Mouse (Mus musculus) embryonic facial prominence, embryonic 14.5 days (tissue): Measurements from ENCODE around the gene March1. TPM values are rescaled to one million over a fixed set of nuclear protein-coding genes. Genes with fewer than 3 reads are reported as not detected.

ENCODE experiments used
- ATAC-seq: fragments of 200-750 bp; cut with Nextera tagmentation; 2 replicates; pipeline ENCODE4 v1.8.0; 2017; ENCODE audit warnings: low read depth, moderate number of reproducible peaks, moderate TSS enrichment
- DNase-seq: peaks from one replicate; pipeline ENCODE4 v3.0.0-alpha.2; 2015; ENCODE audit warnings: low spot score
- H3K27ac ChIP-seq: fragments of 300-500 bp; sonication (generic); replicated peaks from 2 replicates; pipeline ENCODE4 v1.5.1; 2014; ENCODE audit warnings: low read depth, mild to moderate bottlenecking, low read length, moderate library complexity
- H3K27me3 ChIP-seq: fragments of 300-500 bp; sonication (generic); replicated peaks from 2 replicates; pipeline ENCODE4 v1.6.1; 2014; ENCODE audit warnings: low read length; ENCODE audit not compliant: control insufficient read depth, insufficient read depth
- H3K36me3 ChIP-seq: fragments of 300-500 bp; sonication (generic); 2 replicates; pipeline ENCODE4 v1.6.1; 2014; ENCODE audit warnings: low read length, mixed read lengths; ENCODE audit not compliant: control insufficient read depth, insufficient read depth
- H3K4me1 ChIP-seq: fragments of 300-500 bp; sonication (generic); 2 replicates; pipeline ENCODE4 v1.6.1; 2014; ENCODE audit warnings: antibody characterized with exemption, low read length; ENCODE audit not compliant: control insufficient read depth, insufficient read depth
- H3K4me2 ChIP-seq: fragments of 300-500 bp; sonication (generic); 2 replicates; pipeline ENCODE4 v1.6.1; 2014; ENCODE audit warnings: low read depth, mild to moderate bottlenecking, low read length, moderate library complexity, mixed read lengths
- H3K4me3 ChIP-seq: fragments of 300-500 bp; sonication (generic); 2 replicates; pipeline ENCODE4 v1.5.1; 2014; ENCODE audit warnings: low read depth, mild to moderate bottlenecking, low read length
- H3K9ac ChIP-seq: fragments of 300-500 bp; sonication (generic); 2 replicates; pipeline ENCODE4 v1.6.1; 2014; ENCODE audit warnings: low read depth, mild to moderate bottlenecking, low read length, moderate library complexity, mixed read lengths
- H3K9me3 ChIP-seq: fragments of 300-500 bp; sonication (generic); 2 replicates; pipeline ENCODE4 v1.6.1; 2016; ENCODE audit warnings: low read length; ENCODE audit not compliant: control insufficient read depth
- WGBS: fragments of 180-500 bp; shearing (Covaris S2); extraction: QIAGEN DNeasy Blood & Tissue Kit; methylation state at CpG from one replicate; pipeline ENCODE4 v1.1.7; 2014; 5-methylcytosine and 5-hydroxymethylcytosine counted together
- polyA plus RNA-seq: library from polyadenylated mRNA; unstranded; fragments of >200 nt; fragmentation: Nextera tagmentation; extraction: Ambion mirVana; gene quantifications from 2 replicates; pipeline ENCODE4 v1.2.1, GENCODE M21; 2014

The March1 gene
- polyA plus RNA-seq, 1 experiment from 2014 or later = 1.1 TPM

GRCm38 (mm10) chr8:66457057-66457456 is 839.4 kb downstream of the March1 start:
- Histone ChIP-seq H3K27ac (no peak overlapping the region), H3K27me3 (no peaks in the 10 kb centered on the region), H3K9me3 (no peaks in the 10 kb centered on the region), H3K36me3 (no peaks in the 10 kb centered on the region), H3K4me3 (no peak overlapping the region), H3K4me1 (no peaks in the 10 kb centered on the region), H3K9ac (no peak overlapping the region), H3K4me2 (no peak overlapping the region)
- no peak for ATAC-seq
- no peak for DNase-seq

- 0 out of 2 replicates have a peak, but pooled peaks cover under 1% of the 10 kb centered on the region for H3K36me3 ChIP-seq
- 83% methylated on average over 3 of the region's 3 CpGs for WGBS
- ATAC-seq (no peak), DNase-seq (no peak)
- no peak overlapping the region for H3K4me2 ChIP-seq
- H3K27ac ChIP-seq = no peak overlapping the region
- no peak overlapping the region for H3K4me3 ChIP-seq
- no peak overlapping the region for H3K9ac ChIP-seq
- H3K27me3 ChIP-seq = no peaks in the 10 kb centered on the region
- no peaks in the 10 kb centered on the region for H3K4me1 ChIP-seq
- H3K9me3 ChIP-seq = no peaks in the 10 kb centered on the region
Observed at GRCm38 (mm10) chr8:66469821-66470220, 852.1 kb downstream of the March1 start.

DNA sequence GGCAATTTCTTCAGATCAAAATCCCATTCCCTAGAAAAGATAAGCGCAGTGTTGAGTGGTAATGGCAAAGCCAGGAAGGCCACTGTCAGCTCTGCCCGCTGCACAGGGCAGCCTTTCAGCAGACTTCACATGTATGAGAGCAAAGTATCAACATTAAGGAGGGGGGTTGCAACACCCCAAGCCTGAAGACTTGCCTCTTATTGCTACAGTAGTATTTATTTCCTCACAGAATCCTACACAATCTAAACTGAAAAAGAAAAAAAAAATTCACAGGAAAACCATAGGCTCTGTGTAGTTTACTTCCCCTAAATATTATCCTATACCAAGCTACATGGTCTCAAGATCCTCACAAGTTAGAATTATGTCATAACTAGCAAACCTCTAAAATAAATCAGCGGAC is 859.2 kb downstream of the March1 start:
- H3K9me3 ChIP-seq = no peaks in the 10 kb centered on the region
- H3K4me2 ChIP-seq = no peak overlapping the region
- 98% methylated on average over 3 of the region's 3 CpGs for WGBS
- H3K36me3 ChIP-seq = peaks cover 56% of the 10 kb centered on the region
- H3K4me1 ChIP-seq = no peaks in the 10 kb centered on the region
- no peak overlapping the region for H3K4me3 ChIP-seq
- no peaks in the 10 kb centered on the region for H3K27me3 ChIP-seq
- DNase-seq = no peak
- no peak for ATAC-seq
- no peak overlapping the region for H3K9ac ChIP-seq
- no peak overlapping the region for H3K27ac ChIP-seq

GRCm38 (mm10) chr8:66486084-66486763 is 868.5 kb downstream of the March1 start, which contains the start of gene Tma16:
Gene Tma16 (minus strand): TSS chr8:66486530.
- peaks cover 19% of the 10 kb centered on the region for H3K36me3 ChIP-seq
- peak; percentile 98 for ATAC-seq
- no peaks in the 10 kb centered on the region for H3K27me3 ChIP-seq
- WGBS = under 1% methylated on average over 31 of the region's 45 CpGs
- H3K4me1 ChIP-seq = peaks cover 4% of the 10 kb centered on the region; the same call in 1 of the 2 replicates
- H3K27ac ChIP-seq = peak within 1 kb of the TSS; percentile 36; the same call in 1 of the 2 replicates
- peak within 1 kb of the TSS; percentile 68 for H3K4me2 ChIP-seq
- no peaks in the 10 kb centered on the region for H3K9me3 ChIP-seq
- H3K4me3 ChIP-seq = peak within 1 kb of the TSS; percentile 77
- peak; percentile 90 for DNase-seq
- peak within 1 kb of the TSS; percentile 86 for H3K9ac ChIP-seq

DNA sequence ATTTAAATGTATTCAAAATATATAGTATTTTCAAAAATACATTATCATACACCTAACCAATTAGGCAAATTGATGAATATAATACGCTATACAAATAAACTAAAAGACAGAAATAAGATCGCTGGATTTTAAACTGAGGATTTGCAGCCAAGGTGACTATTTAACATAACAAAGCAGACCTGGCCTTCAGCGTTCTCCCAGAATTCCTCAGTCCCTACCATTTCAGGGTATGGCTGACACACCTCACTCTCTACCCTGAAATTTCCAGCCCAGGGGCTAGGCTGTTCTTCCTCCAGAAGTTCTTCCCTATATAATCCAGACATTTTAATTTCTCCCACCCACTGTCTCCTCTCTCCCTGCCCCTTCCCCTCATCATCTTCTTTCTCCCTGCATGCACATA is 870.9 kb downstream of the March1 start:
- Histone ChIP-seq H3K27ac (no peak overlapping the region), H3K4me1 (peaks cover 4% of the 10 kb centered on the region; the same call in 1 of the 2 replicates), H3K9ac (no peak overlapping the region), H3K36me3 (no peaks in the 10 kb centered on the region), H3K27me3 (no peaks in the 10 kb centered on the region), H3K9me3 (no peaks in the 10 kb centered on the region), H3K4me3 (no peak overlapping the region), H3K4me2 (no peak overlapping the region)
- ATAC-seq (no peak), DNase-seq (no peak)
- 45% methylated on average over 3 of the region's 3 CpGs for WGBS

- H3K4me2 ChIP-seq = no peak overlapping the region
- WGBS = 86% methylated on average over 4 of the region's 4 CpGs
- ATAC-seq (no peak), DNase-seq (no peak)
- no peak overlapping the region for H3K4me3 ChIP-seq
- H3K27me3 ChIP-seq = no peaks in the 10 kb centered on the region
- no peak overlapping the region for H3K9ac ChIP-seq
- H3K9me3 ChIP-seq = no peaks in the 10 kb centered on the region
- H3K36me3 ChIP-seq = no peaks in the 10 kb centered on the region
- H3K27ac ChIP-seq = no peak overlapping the region
- no peaks in the 10 kb centered on the region for H3K4me1 ChIP-seq
Observed at GRCm38 (mm10) chr8:66490624-66491023, 872.9 kb downstream of the March1 start.

- Histone ChIP-seq H3K4me2 (no peak overlapping the region), H3K9ac (no peak overlapping the region), H3K36me3 (no peaks in the 10 kb centered on the region), H3K9me3 (no peaks in the 10 kb centered on the region), H3K4me1 (no peaks in the 10 kb centered on the region), H3K27ac (no peak overlapping the region), H3K4me3 (no peak overlapping the region), H3K27me3 (no peaks in the 10 kb centered on the region)
- DNase-seq (no peak), ATAC-seq (no peak)
- WGBS = 64% methylated on average over 2 of the region's 2 CpGs
Observed at GRCm38 (mm10) chr8:66494496-66494895, 876.8 kb downstream of the March1 start.

DNA sequence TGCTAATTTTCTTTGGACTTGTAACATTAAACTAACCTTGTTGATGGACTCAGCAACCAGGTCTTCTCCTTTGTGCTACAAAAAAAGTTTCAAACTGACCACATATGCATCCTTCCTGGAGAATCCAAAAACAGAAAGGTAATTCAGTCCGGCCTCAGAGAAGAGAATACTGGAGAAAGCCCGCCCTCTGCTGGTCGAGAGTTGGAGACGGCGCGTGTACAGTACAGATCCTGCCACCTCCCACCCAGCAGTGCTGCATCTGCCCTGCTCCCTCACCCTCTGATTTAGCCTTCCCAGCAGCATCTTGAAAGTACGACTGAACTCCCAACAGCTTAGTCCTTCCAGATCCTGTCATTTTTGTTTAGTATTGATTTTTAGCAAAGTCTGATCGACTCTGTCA is 878.0 kb downstream of the March1 start:
- Histone ChIP-seq H3K27me3 (no peaks in the 10 kb centered on the region), H3K27ac (no peak overlapping the region), H3K9me3 (no peaks in the 10 kb centered on the region), H3K4me3 (no peak overlapping the region), H3K36me3 (no peaks in the 10 kb centered on the region), H3K4me2 (no peak overlapping the region), H3K4me1 (no peaks in the 10 kb centered on the region), H3K9ac (no peak overlapping the region)
- DNase-seq = peak; percentile 51
- ATAC-seq = peak; percentile 84
- WGBS = 6% methylated on average over 8 of the region's 8 CpGs

DNA sequence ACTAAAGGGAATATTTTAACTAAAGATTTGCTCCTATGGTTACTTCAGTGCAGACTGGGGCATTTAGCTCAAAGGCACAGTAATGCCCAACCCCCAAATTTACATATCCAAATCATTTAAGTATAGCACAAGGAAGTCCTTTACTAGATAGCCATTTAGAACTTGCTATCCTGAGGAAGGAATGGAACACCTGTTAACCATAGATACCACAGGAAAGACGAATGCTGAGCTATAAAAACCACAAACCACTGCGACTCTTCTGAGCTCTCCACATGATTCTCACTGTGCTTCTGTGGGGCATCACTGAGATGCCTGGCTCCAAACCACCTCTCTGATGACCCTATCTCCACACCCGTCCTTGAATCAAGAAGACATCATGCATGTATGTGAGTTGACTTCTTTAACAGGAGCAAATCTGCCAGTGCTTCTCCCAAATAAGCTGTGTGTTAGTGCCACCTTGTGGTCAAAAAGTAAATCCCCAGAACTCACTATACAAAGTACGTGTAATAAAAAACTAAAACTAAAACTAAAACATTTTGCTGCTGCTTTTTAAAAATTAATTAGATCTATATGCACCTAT is 879.4 kb downstream of the March1 start:
- Histone ChIP-seq H3K4me1 (no peaks in the 10 kb centered on the region), H3K9me3 (no peaks in the 10 kb centered on the region), H3K4me3 (no peak overlapping the region), H3K36me3 (no peaks in the 10 kb centered on the region), H3K4me2 (no peak overlapping the region), H3K9ac (no peak overlapping the region), H3K27me3 (no peaks in the 10 kb centered on the region), H3K27ac (no peak overlapping the region)
- 37% methylated on average over 4 of the region's 4 CpGs for WGBS
- ATAC-seq (no peak), DNase-seq (peak; percentile 76)
